In the genomic region with DNA sequence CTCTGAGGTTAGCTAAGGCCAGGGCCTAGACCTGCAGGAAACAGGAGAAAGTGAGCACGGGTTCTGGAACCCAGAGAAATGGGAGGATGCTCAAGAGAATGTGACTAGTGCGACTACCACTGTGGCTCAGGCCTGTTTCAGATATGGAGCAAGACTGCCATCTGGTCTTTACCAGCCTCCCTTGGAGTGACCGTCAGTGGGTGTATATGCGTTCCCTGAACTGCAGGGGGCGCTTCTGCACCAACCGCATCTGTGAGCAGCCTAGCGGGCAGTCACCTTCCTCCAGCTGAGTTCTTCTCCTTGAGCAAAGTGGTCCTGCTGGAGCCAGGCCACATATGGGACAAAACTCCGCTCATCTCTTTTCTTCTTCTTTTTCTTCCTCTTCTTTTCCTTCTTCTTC, we compare ENCODE assay signal across 8 mouse cellular contexts. TPM values are rescaled to one million over a fixed set of nuclear protein-coding genes. Genes with fewer than 3 reads are reported as not detected.
DNase-seq lines count a peak whose midpoint lies in the region; ATAC-seq and TF ChIP-seq lines count a peak whose summit lies in the region.

No protein-coding gene starts in this region.

- H3K27me3 ChIP-seq in heart, embryonic 12.5 days (replicated peaks) = no peaks in the 10 kb centered on the region; the same call in none of the 2 replicates
- no peaks in the 10 kb centered on the region for H3K27me3 ChIP-seq in C2C12 (ENCODE audit: control insufficient read depth, insufficient read depth, insufficient read length)
- H3K27me3 ChIP-seq in liver, embryonic 16.5 days (ENCODE audit: control insufficient read depth, insufficient read depth, low read depth, low read length) = no peaks in the 10 kb centered on the region

- peak; percentile 34 for TF ChIP-seq CTCF in C2C12 (IDR thresholded peaks at IDR 0.05; ENCODE audit: control insufficient read depth, insufficient read depth, insufficient read length)

- no peaks in the 10 kb centered on the region for H3K79me3 ChIP-seq in C2C12 (ENCODE audit: low read depth)

- 0 out of 2 replicates have a peak, but pooled peaks cover 5% of the 10 kb centered on the region for H3K4me1 ChIP-seq in heart, embryonic 12.5 days (replicated peaks)
- H3K4me1 ChIP-seq in liver, embryonic 16.5 days (ENCODE audit: control insufficient read depth, low read depth, low read length) = no peaks in the 10 kb centered on the region; the same call in 1 of the 2 replicates

- H3K27ac ChIP-seq in heart, embryonic 12.5 days (ENCODE audit: poor library complexity, severe bottlenecking) = no peak overlapping the region
- H3K27ac ChIP-seq in liver, embryonic 16.5 days (ENCODE audit: low read length) = no peak overlapping the region

- intact Hi-C loops in heart, postnatal 25 days (cut with DNase I) = no loop called here

- WGBS in heart, embryonic 12.5 days = 30% methylated on average over 8 of the region's 8 CpGs
- WGBS in liver, embryonic 16.5 days (ENCODE audit: insufficient replicate concordance) = 29% methylated on average over 8 of the region's 8 CpGs

- H3K9me3 ChIP-seq in heart, embryonic 12.5 days (replicated peaks) = no peaks in the 10 kb centered on the region
- H3K9me3 ChIP-seq in liver, embryonic 16.5 days (replicated peaks; ENCODE audit: control insufficient read depth, low read length) = no peaks in the 10 kb centered on the region

- no peak overlapping the region for H3K9ac ChIP-seq in heart, embryonic 12.5 days
- H3K9ac ChIP-seq in liver, embryonic 16.5 days (ENCODE audit: low read depth, low read length) = no peak overlapping the region

- no peaks in the 10 kb centered on the region for H3K36me3 ChIP-seq in heart, embryonic 12.5 days
- no peaks in the 10 kb centered on the region for H3K36me3 ChIP-seq in C2C12 (ENCODE audit: control insufficient read depth, insufficient read depth)
- H3K36me3 ChIP-seq in liver, embryonic 16.5 days (ENCODE audit: control insufficient read depth, insufficient read depth) = no peaks in the 10 kb centered on the region

- peak; percentile 55; the same call in 1 of the 2 replicates for ATAC-seq in heart, embryonic 12.5 days (ENCODE audit: insufficient number of reproducible peaks, low FRiP score)
- ATAC-seq in liver, embryonic 16.5 days (ENCODE audit: low read depth) = peak; percentile 59

- H3K79me2 ChIP-seq in C2C12 (ENCODE audit: control insufficient read depth, insufficient read depth) = no peaks in the 10 kb centered on the region

- DNase-seq in heart, postnatal 25 days (ENCODE audit: low spot score) = no peak
- DNase-seq in adrenal gland, postnatal 36 days = peak; percentile 48 to 63
- no peak for DNase-seq in right cerebral cortex, postnatal 36 days (ENCODE audit: low spot score in 2 of 2)
- no peak for DNase-seq in frontal cortex, postnatal 25 days (ENCODE audit: low spot score in 2 of 2)
- no peak for DNase-seq in kidney, adult 18-20 months

- H3K4me3 ChIP-seq in heart, embryonic 12.5 days = no peak overlapping the region
- no peak overlapping the region for H3K4me3 ChIP-seq in C2C12 (ENCODE audit: insufficient read depth, poor library complexity, severe bottlenecking)
- no peak overlapping the region for H3K4me3 ChIP-seq in liver, embryonic 16.5 days (ENCODE audit: low read depth, low read length)

- no peak overlapping the region for H3K4me2 ChIP-seq in heart, embryonic 12.5 days
- no peak overlapping the region for H3K4me2 ChIP-seq in liver, embryonic 16.5 days (ENCODE audit: low read depth, low read length)

- H3ac ChIP-seq in C2C12 (ENCODE audit: control insufficient read depth, insufficient read length, low read depth) = no peak overlapping the region

TF ChIP-seq in C2C12, 6 proteins besides CTCF, POLR2A, EP300 and RAD21:
- TF ChIP-seq MYOG (IDR thresholded peaks at IDR 0.05; ENCODE audit: control insufficient read depth, extremely low read depth, insufficient read length) (no peak), FOSL1 (IDR thresholded peaks at IDR 0.05; ENCODE audit: insufficient read depth, low read length, poor library complexity, severe bottlenecking) (no peak)

RNA-seq across cellular contexts. Expression of a gene that starts 15.1 kb away (rescaled TPM):
- polyA plus RNA-seq in heart, embryonic 12.5 days (2016; fragmentation: Nextera tagmentation; extraction: Ambion mirVana) = 1.00 and 1.1 TPM in 2 replicates
- total RNA-seq in heart, postnatal 25 days (2021) = under 1 TPM; 0.17 to 0.94 TPM
- polyA plus RNA-seq in C2C12 (2012; fragmentation: generic; extraction: Trizol) = 2.1 TPM
- 1 to 10 TPM; 3.4 to 9.0 TPM for total RNA-seq in adrenal gland, postnatal 36 days (2021)
- polyA plus RNA-seq in liver, embryonic 16.5 days (2015; fragmentation: Nextera tagmentation; extraction: Ambion mirVana) = 3.5 and 3.6 TPM in 2 replicates

RNA-seq across cellular contexts. Expression of a gene that starts 15.6 kb away (rescaled TPM):
- polyA plus RNA-seq in heart, embryonic 12.5 days (2016; fragmentation: Nextera tagmentation; extraction: Ambion mirVana) = 52.2 and 58.2 TPM in 2 replicates
- 10 to 100 TPM; 13.0 to 13.8 TPM for total RNA-seq in heart, postnatal 25 days (2021)
- 114 TPM for polyA plus RNA-seq in C2C12 (2012; fragmentation: generic; extraction: Trizol)
- total RNA-seq in adrenal gland, postnatal 36 days (2021) = 10 to 100 TPM; 42.9 to 45.6 TPM
- polyA plus RNA-seq in liver, embryonic 16.5 days (2015; fragmentation: Nextera tagmentation; extraction: Ambion mirVana) = 81.2 and 83.4 TPM in 2 replicates

RNA-seq across cellular contexts. Expression of a gene that starts 22.5 kb away (rescaled TPM):
- polyA plus RNA-seq in heart, embryonic 12.5 days (2016; fragmentation: Nextera tagmentation; extraction: Ambion mirVana) = 10.2 and 10.6 TPM in 2 replicates
- 10 to 100 TPM; 15.1 to 16.3 TPM for total RNA-seq in heart, postnatal 25 days (2021)
- polyA plus RNA-seq in C2C12 (2012; fragmentation: generic; extraction: Trizol) = 38.5 TPM
- total RNA-seq in adrenal gland, postnatal 36 days (2021) = 10 to 100 TPM; 52.6 to 80.8 TPM
- polyA plus RNA-seq in liver, embryonic 16.5 days (2015; fragmentation: Nextera tagmentation; extraction: Ambion mirVana) = 8.9 and 10.9 TPM in 2 replicates

RNA-seq across cellular contexts. Expression of a gene that starts 26.8 kb away (rescaled TPM):
- 0.15 TPM in 2 replicates for polyA plus RNA-seq in heart, embryonic 12.5 days (2016; fragmentation: Nextera tagmentation; extraction: Ambion mirVana)
- not detected for total RNA-seq in heart, postnatal 25 days (2021)
- polyA plus RNA-seq in C2C12 (2012; fragmentation: generic; extraction: Trizol) = not detected
- total RNA-seq in adrenal gland, postnatal 36 days (2021) = 1 to 10 TPM in 1 of 2 experiments, under 1 TPM in 1; 0.43 to 1.2 TPM
- polyA plus RNA-seq in liver, embryonic 16.5 days (2015; fragmentation: Nextera tagmentation; extraction: Ambion mirVana) = not detected in 2 replicates

Comparison
In these comparisons a context has a peak if more than half of its experiments do, and no peak if none do; other contexts are left out.
1. DNase-seq: peak in adrenal gland, postnatal 36 days (2 of 2); none in heart, postnatal 25 days (single experiment), right cerebral cortex, postnatal 36 days (0 of 2), frontal cortex, postnatal 25 days (0 of 2) and kidney, adult 18-20 months (single experiment).